ENCODE assay signal across 11 mouse cellular contexts in genomic region chr7:19541681-19542154, GRCm38 (mm10). TPM values are rescaled to one million over a fixed set of nuclear protein-coding genes. Genes with fewer than 3 reads are reported as not detected.
DNase-seq lines count a peak whose midpoint lies in the region; ATAC-seq and TF ChIP-seq lines count a peak whose summit lies in the region.
"Had no signal": no experiment of that assay in that cellular context is flagged by ENCODE, and none has a peak within 500 bp of the region (broad histone marks: within the 10 kb centered on the region; RNA-seq: fewer than 3 reads in every experiment).

No protein-coding gene starts in this region.

- no peak overlapping the region for H3K4me2 ChIP-seq in kidney, embryonic 14.5 days (replicated peaks; ENCODE audit: low read depth, low read length)
- H3K4me2 ChIP-seq in forebrain, embryonic 14.5 days (ENCODE audit: low read length) = no peak overlapping the region
- no peak overlapping the region for H3K4me2 ChIP-seq in hindbrain, embryonic 12.5 days (replicated peaks)
- H3K4me2 ChIP-seq in myocyte (ENCODE audit: low read depth) = peak overlapping the region; percentile 30
- H3K4me2 ChIP-seq: limb, embryonic 12.5 days had no signal

- H3K27ac ChIP-seq in kidney, embryonic 14.5 days (ENCODE audit: low read depth, low read length) = no peak overlapping the region
- peak overlapping the region; percentile 62; the same call in 1 of the 2 replicates for H3K27ac ChIP-seq in forebrain, embryonic 14.5 days (ENCODE audit: low read depth, low read length)
- peak overlapping the region; percentile 67; the same call in 1 of the 2 replicates for H3K27ac ChIP-seq in hindbrain, embryonic 12.5 days
- H3K27ac ChIP-seq: limb, embryonic 12.5 days had no signal

- 0 out of 2 replicates have a peak, but pooled peaks cover 7% of the 10 kb centered on the region for H3K4me1 ChIP-seq in kidney, embryonic 14.5 days (ENCODE audit: control insufficient read depth, insufficient read depth, low read length)
- peaks cover 16% of the 10 kb centered on the region for H3K4me1 ChIP-seq in forebrain, embryonic 14.5 days (ENCODE audit: control insufficient read depth, insufficient read depth, low read length)
- H3K4me1 ChIP-seq in hindbrain, embryonic 12.5 days = peaks cover 35% of the 10 kb centered on the region

- no peaks in the 10 kb centered on the region for H3K36me3 ChIP-seq in kidney, embryonic 14.5 days (ENCODE audit: control insufficient read depth, insufficient read depth, low read length)
- no peaks in the 10 kb centered on the region for H3K36me3 ChIP-seq in forebrain, embryonic 14.5 days (ENCODE audit: control insufficient read depth, insufficient read depth, low read length)
- no peaks in the 10 kb centered on the region for H3K36me3 ChIP-seq in hindbrain, embryonic 12.5 days
- no peaks in the 10 kb centered on the region for H3K36me3 ChIP-seq in myocyte (ENCODE audit: control insufficient read depth, insufficient read depth)

- H3K9me3 ChIP-seq in kidney, embryonic 14.5 days (ENCODE audit: control insufficient read depth, low read length) = no peaks in the 10 kb centered on the region
- H3K9me3 ChIP-seq in forebrain, embryonic 14.5 days (replicated peaks; ENCODE audit: control insufficient read depth, low read length) = no peaks in the 10 kb centered on the region
- H3K9me3 ChIP-seq in hindbrain, embryonic 12.5 days (replicated peaks) = no peaks in the 10 kb centered on the region
- H3K9me3 ChIP-seq: limb, embryonic 12.5 days had no signal

- DNase-seq in kidney, adult 18-20 months = no peak
- no peak for DNase-seq in forebrain, embryonic 14.5 days (ENCODE audit: low spot score)
- DNase-seq in gastrocnemius, adult 18-20 months (ENCODE audit: low spot score) = no peak
- no peak for DNase-seq in retina, postnatal 1 day

- H3K9ac ChIP-seq in kidney, embryonic 14.5 days (ENCODE audit: low read depth, low read length) = no peak overlapping the region
- H3K9ac ChIP-seq in forebrain, embryonic 14.5 days (ENCODE audit: low read length) = no peak overlapping the region
- no peak overlapping the region for H3K9ac ChIP-seq in hindbrain, embryonic 12.5 days
- H3K9ac ChIP-seq: limb, embryonic 12.5 days had no signal

- peaks cover 15% of the 10 kb centered on the region for H3K79me2 ChIP-seq in myocyte (ENCODE audit: control insufficient read depth, insufficient read depth)

- H3K27me3 ChIP-seq in kidney, embryonic 14.5 days (ENCODE audit: control insufficient read depth, insufficient read depth, low read length) = no peaks in the 10 kb centered on the region
- no peaks in the 10 kb centered on the region for H3K27me3 ChIP-seq in forebrain, embryonic 14.5 days (replicated peaks; ENCODE audit: control insufficient read depth, insufficient read depth, low read length)
- no peaks in the 10 kb centered on the region for H3K27me3 ChIP-seq in hindbrain, embryonic 12.5 days
- H3K27me3 ChIP-seq in myocyte (ENCODE audit: control insufficient read depth, insufficient read depth, insufficient read length) = no peaks in the 10 kb centered on the region
- H3K27me3 ChIP-seq: limb, embryonic 12.5 days had no signal

- H3ac ChIP-seq in myocyte (ENCODE audit: control insufficient read depth, insufficient read length) = no peak overlapping the region

- no peak for TF ChIP-seq POLR2A in myocyte (IDR thresholded peaks at IDR 0.05; ENCODE audit: insufficient read length, low read depth)

- H3K4me3 ChIP-seq in kidney, embryonic 14.5 days (ENCODE audit: low read length) = no peak overlapping the region
- H3K4me3 ChIP-seq in forebrain, embryonic 14.5 days (ENCODE audit: low read depth, low read length) = no peak overlapping the region
- H3K4me3 ChIP-seq in hindbrain, embryonic 12.5 days = no peak overlapping the region
- no peak overlapping the region for H3K4me3 ChIP-seq in myocyte
- H3K4me3 ChIP-seq: limb, embryonic 12.5 days had no signal

- WGBS in kidney, embryonic 14.5 days = 70% methylated on average over 7 of the region's 7 CpGs
- WGBS in forebrain, embryonic 14.5 days = 54% methylated on average over 7 of the region's 7 CpGs
- WGBS in hindbrain, embryonic 12.5 days = 67% methylated on average over 7 of the region's 7 CpGs

- ATAC-seq in kidney, embryonic 14.5 days (ENCODE audit: low FRiP score, low TSS enrichment) = peak; percentile 55
- no peak; the same call in 1 of the 2 replicates for ATAC-seq in forebrain, embryonic 14.5 days
- peak; percentile 51 for ATAC-seq in hindbrain, embryonic 12.5 days (ENCODE audit: low FRiP score)

TF ChIP-seq in myocyte, 11 proteins besides CTCF, POLR2A, EP300 and RAD21:
- TF ChIP-seq USF1 (IDR thresholded peaks at IDR 0.05; ENCODE audit: low read depth) = no peak
- TF ChIP-seq MYOG (IDR thresholded peaks at IDR 0.05; ENCODE audit: control insufficient read depth in 1 of 3, insufficient read depth in 1 of 3, insufficient read length in 2 of 3, low read depth in 2 of 3) = no peak
- TF ChIP-seq TCF3 (IDR thresholded peaks at IDR 0.05; ENCODE audit: insufficient read length, low read depth) = no peak
- no peak for TF ChIP-seq SRF (IDR thresholded peaks at IDR 0.05; ENCODE audit: control insufficient read depth, insufficient read length, low read depth)
- no peak for TF ChIP-seq POLR2AphosphoS2 (IDR thresholded peaks at IDR 0.05; ENCODE audit: insufficient read length, low read depth)
- TF ChIP-seq TCF12 (IDR thresholded peaks at IDR 0.05; ENCODE audit: insufficient read depth, poor library complexity, severe bottlenecking) = no peak
- no peak for TF ChIP-seq MYOD1 (IDR thresholded peaks at IDR 0.05; ENCODE audit: control insufficient read depth in 1 of 3, insufficient read length in 2 of 3, low read depth in 2 of 3)
- no peak for TF ChIP-seq REST (IDR thresholded peaks at IDR 0.05; ENCODE audit: insufficient read depth, insufficient read length)
- TF ChIP-seq E2F4 (IDR thresholded peaks at IDR 0.05; ENCODE audit: insufficient read depth) = no peak
- TF ChIP-seq MAX (IDR thresholded peaks at IDR 0.05; ENCODE audit: low read depth) = no peak
- TF ChIP-seq CEBPB (IDR thresholded peaks at IDR 0.05; ENCODE audit: insufficient read depth, poor library complexity, severe bottlenecking) = no peak

RNA-seq across cellular contexts. Expression of gene Ppp1r37, which starts 21.2 kb away (rescaled TPM):
- polyA plus RNA-seq in kidney, embryonic 14.5 days (2014; fragmentation: Nextera tagmentation; extraction: Ambion mirVana) = 6.5 and 23.0 TPM in 2 replicates
- polyA plus RNA-seq in forebrain, embryonic 14.5 days (2014; fragmentation: Nextera tagmentation; extraction: Ambion mirVana) = 12.6 and 13.5 TPM in 2 replicates
- 41.7 and 43.8 TPM in 2 replicates for polyA plus RNA-seq in hindbrain, embryonic 12.5 days (2016; fragmentation: Nextera tagmentation; extraction: Ambion mirVana)
- polyA plus RNA-seq in myocyte (2012; fragmentation: generic; extraction: Trizol) = 48.4 TPM
- 10 to 100 TPM; 43.4 to 47.5 TPM for total RNA-seq in gastrocnemius, adult 18-20 months (2021)

RNA-seq across cellular contexts. Expression of gene Nkpd1, which starts 24.1 kb away (rescaled TPM):
- polyA plus RNA-seq in kidney, embryonic 14.5 days (2014; fragmentation: Nextera tagmentation; extraction: Ambion mirVana) = 0.13 and 0.27 TPM in 2 replicates
- 0.36 and 0.57 TPM in 2 replicates for polyA plus RNA-seq in forebrain, embryonic 14.5 days (2014; fragmentation: Nextera tagmentation; extraction: Ambion mirVana)
- polyA plus RNA-seq in hindbrain, embryonic 12.5 days (2016; fragmentation: Nextera tagmentation; extraction: Ambion mirVana) = 0.23 TPM in 1 of 2 replicates, not detected in the other
- polyA plus RNA-seq in myocyte (2012; fragmentation: generic; extraction: Trizol) = 0.06 TPM
- not detected for total RNA-seq in gastrocnemius, adult 18-20 months (2021)
- total RNA-seq: gastrocnemius, adult 8-10 months; hematopoietic stem cell, adult 5-6 weeks; monocyte, adult 5-6 weeks had no signal

RNA-seq across cellular contexts. Expression of gene Trappc6a, which starts 33.5 kb away (rescaled TPM):
- polyA plus RNA-seq in kidney, embryonic 14.5 days (2014; fragmentation: Nextera tagmentation; extraction: Ambion mirVana) = 63.7 and 70.2 TPM in 2 replicates
- 34.2 and 42.5 TPM in 2 replicates for polyA plus RNA-seq in forebrain, embryonic 14.5 days (2014; fragmentation: Nextera tagmentation; extraction: Ambion mirVana)
- 41.7 and 48.1 TPM in 2 replicates for polyA plus RNA-seq in hindbrain, embryonic 12.5 days (2016; fragmentation: Nextera tagmentation; extraction: Ambion mirVana)
- 57.3 TPM for polyA plus RNA-seq in myocyte (2012; fragmentation: generic; extraction: Trizol)
- total RNA-seq in gastrocnemius, adult 18-20 months (2021) = 1 to 10 TPM; 9.0 to 9.4 TPM

RNA-seq across cellular contexts. Expression of gene Bloc1s3, which starts 33.6 kb away (rescaled TPM):
- polyA plus RNA-seq in kidney, embryonic 14.5 days (2014; fragmentation: Nextera tagmentation; extraction: Ambion mirVana) = 1.4 and 2.4 TPM in 2 replicates
- 2.1 and 2.3 TPM in 2 replicates for polyA plus RNA-seq in forebrain, embryonic 14.5 days (2014; fragmentation: Nextera tagmentation; extraction: Ambion mirVana)
- polyA plus RNA-seq in hindbrain, embryonic 12.5 days (2016; fragmentation: Nextera tagmentation; extraction: Ambion mirVana) = 4.6 and 4.8 TPM in 2 replicates
- 7.8 TPM for polyA plus RNA-seq in myocyte (2012; fragmentation: generic; extraction: Trizol)
- total RNA-seq in gastrocnemius, adult 18-20 months (2021) = 1 to 10 TPM; 1.9 to 2.2 TPM

RNA-seq across cellular contexts. Expression of gene Zfp296, which starts 35.4 kb away (rescaled TPM):
- polyA plus RNA-seq in kidney, embryonic 14.5 days (2014; fragmentation: Nextera tagmentation; extraction: Ambion mirVana) = 0.33 and 0.68 TPM in 2 replicates
- 0.15 TPM in 1 of 2 replicates, not detected in the other for polyA plus RNA-seq in forebrain, embryonic 14.5 days (2014; fragmentation: Nextera tagmentation; extraction: Ambion mirVana)
- 0.30 TPM in 1 of 2 replicates, not detected in the other for polyA plus RNA-seq in hindbrain, embryonic 12.5 days (2016; fragmentation: Nextera tagmentation; extraction: Ambion mirVana)
- polyA plus RNA-seq in myocyte (2012; fragmentation: generic; extraction: Trizol) = 1.5 TPM
- under 1 TPM; 0.43 to 0.71 TPM for total RNA-seq in gastrocnemius, adult 18-20 months (2021)
